Mouse (Mus musculus): Measurements from ENCODE around the gene Wasf1. TPM values are rescaled to one million over a fixed set of nuclear protein-coding genes. Genes with fewer than 3 reads are reported as not detected.

The Wasf1 gene
- polyA plus RNA-seq, 1 experiment from 2014 or later, result 2.1 TPM

- H3K9ac ChIP-seq (replicated peaks; ENCODE audit: low read depth), result no peak overlapping the region
- H3K4me1 ChIP-seq (ENCODE audit: insufficient read depth, low read depth, low read length), result no peaks in the 10 kb centered on the region
- no peaks in the 10 kb centered on the region for H3K27me3 ChIP-seq (replicated peaks; ENCODE audit: insufficient read depth, low read length)
- DNase-seq (ENCODE audit: low spot score) (no peak), ATAC-seq (no peak)
- 65% methylated on average over 5 of the region's 5 CpGs for WGBS
- TF ChIP-seq EP300 (IDR thresholded peaks at IDR 0.05) (no peak), CTCF (IDR thresholded peaks at IDR 0.05) (no peak)
- H3K4me3 ChIP-seq (ENCODE audit: low read depth, low read length), result no peak overlapping the region
- no peaks in the 10 kb centered on the region for H3K9me3 ChIP-seq (ENCODE audit: low read length)
- H3K4me2 ChIP-seq (replicated peaks; ENCODE audit: low read depth, low read length), result no peak overlapping the region
- H3K27ac ChIP-seq (ENCODE audit: low read length), result no peak overlapping the region
- no peaks in the 10 kb centered on the region for H3K36me3 ChIP-seq (ENCODE audit: insufficient read depth, low read length)
Observed at GRCm38 (mm10) chr10:40971256-40971655, 88.0 kb downstream of the Wasf1 start.

- TF ChIP-seq CTCF (IDR thresholded peaks at IDR 0.05), result no peak
- no peak for TF ChIP-seq EP300 (IDR thresholded peaks at IDR 0.05)
- H3K4me3 ChIP-seq (ENCODE audit: low read depth, low read length), result no peak overlapping the region
Observed at GRCm38 (mm10) chr10:40983761-40984160, 100.5 kb downstream of the Wasf1 start.

GRCm38 (mm10) chr10:40984600-40984999 lies 101.3 kb downstream of the Wasf1 start:
- no peaks in the 10 kb centered on the region for H3K27me3 ChIP-seq (replicated peaks; ENCODE audit: insufficient read depth, low read length)
- DNase-seq (ENCODE audit: low spot score) (no peak), ATAC-seq (no peak)
- H3K4me2 ChIP-seq (replicated peaks; ENCODE audit: low read depth, low read length), result no peak overlapping the region
- H3K9ac ChIP-seq (replicated peaks; ENCODE audit: low read depth), result no peak overlapping the region
- no peak overlapping the region for H3K4me3 ChIP-seq (ENCODE audit: low read depth, low read length)
- 72% methylated on average over 3 of the region's 3 CpGs for WGBS
- no peaks in the 10 kb centered on the region for H3K9me3 ChIP-seq (ENCODE audit: low read length)
- TF ChIP-seq CTCF (IDR thresholded peaks at IDR 0.05) (no peak), EP300 (IDR thresholded peaks at IDR 0.05) (no peak)
- H3K36me3 ChIP-seq (ENCODE audit: insufficient read depth, low read length), result no peaks in the 10 kb centered on the region
- no peaks in the 10 kb centered on the region for H3K4me1 ChIP-seq (ENCODE audit: insufficient read depth, low read depth, low read length)
- no peak overlapping the region for H3K27ac ChIP-seq (ENCODE audit: low read length)

More at GRCm38 (mm10) chr10:40983761-40984160, 100.5 kb downstream of the Wasf1 start:
- H3K4me2 ChIP-seq (replicated peaks; ENCODE audit: low read depth, low read length), result no peak overlapping the region
- no peaks in the 10 kb centered on the region for H3K4me1 ChIP-seq (ENCODE audit: insufficient read depth, low read depth, low read length)
- H3K27me3 ChIP-seq (replicated peaks; ENCODE audit: insufficient read depth, low read length), result no peaks in the 10 kb centered on the region
- ATAC-seq (no peak), DNase-seq (ENCODE audit: low spot score) (no peak)
- no peak overlapping the region for H3K27ac ChIP-seq (ENCODE audit: low read length)
- H3K9ac ChIP-seq (replicated peaks; ENCODE audit: low read depth), result no peak overlapping the region
- no peaks in the 10 kb centered on the region for H3K9me3 ChIP-seq (ENCODE audit: low read length)
- no peaks in the 10 kb centered on the region for H3K36me3 ChIP-seq (ENCODE audit: insufficient read depth, low read length)

DNA sequence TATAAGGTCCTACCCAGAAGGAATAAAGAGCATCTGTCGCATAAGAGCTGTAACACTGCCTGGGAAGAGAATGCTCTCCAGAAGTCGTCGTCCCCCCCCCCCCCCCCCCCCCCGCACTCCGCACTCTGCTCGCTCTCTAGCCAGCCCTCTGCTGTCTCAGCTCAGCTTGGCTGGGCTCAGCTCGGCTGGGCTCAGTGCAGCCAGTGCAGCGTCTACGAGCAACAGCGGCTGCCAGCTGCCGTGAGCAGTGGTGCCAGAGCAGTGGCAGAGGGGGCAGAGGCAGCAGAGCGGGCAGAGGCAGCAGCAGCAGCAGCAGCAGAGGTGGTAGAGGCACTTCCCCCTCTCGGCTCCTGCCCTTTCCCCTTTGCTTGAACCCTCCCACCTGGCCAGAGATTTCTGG lies 102.1 kb downstream of the Wasf1 start:
- H3K27me3 ChIP-seq (replicated peaks; ENCODE audit: insufficient read depth, low read length), result no peaks in the 10 kb centered on the region
- no peaks in the 10 kb centered on the region for H3K36me3 ChIP-seq (ENCODE audit: insufficient read depth, low read length)
- TF ChIP-seq EP300 (IDR thresholded peaks at IDR 0.05) (no peak), CTCF (IDR thresholded peaks at IDR 0.05) (no peak)
- 42% methylated on average over 7 of the region's 13 CpGs for WGBS
- ATAC-seq, result no peak
- H3K4me3 ChIP-seq (ENCODE audit: low read depth, low read length), result no peak overlapping the region
- no peaks in the 10 kb centered on the region for H3K4me1 ChIP-seq (ENCODE audit: insufficient read depth, low read depth, low read length)
- no peak overlapping the region for H3K9ac ChIP-seq (replicated peaks; ENCODE audit: low read depth)
- no peaks in the 10 kb centered on the region for H3K9me3 ChIP-seq (ENCODE audit: low read length)
- no peak for DNase-seq (ENCODE audit: low spot score)
- H3K4me2 ChIP-seq (replicated peaks; ENCODE audit: low read depth, low read length), result no peak overlapping the region
- no peak overlapping the region for H3K27ac ChIP-seq (ENCODE audit: low read length)

Other genes starting within 250 kb of the Wasf1 start
- gene Mettl24, start 200.2 kb upstream of the Wasf1 start, polyA plus RNA-seq (2015; fragmentation: Nextera tagmentation; extraction: Ambion mirVana), result 17.1 and 21.6 TPM in 2 replicates
- gene Cdc40, start 164 bp upstream of the Wasf1 start, polyA plus RNA-seq (2015; fragmentation: Nextera tagmentation; extraction: Ambion mirVana), result 16.4 and 17.4 TPM in 2 replicates
- gene Gpr6, start 188.8 kb downstream of the Wasf1 start, polyA plus RNA-seq (2015; fragmentation: Nextera tagmentation; extraction: Ambion mirVana), result not detected in 2 replicates